Mouse (Mus musculus): Measurements from ENCODE around the gene Ddx60.

- TF ChIP-seq CTCF (IDR thresholded peaks at IDR 0.05; ENCODE audit: low read depth) (no peak), EP300 (optimal IDR thresholded peaks at IDR 0.05) (no peak)
These were observed 58.0 kb downstream of the Ddx60 start for GRCm38 (mm10) chr8:61985703-61986475.

Measured in stomach, postnatal 0 days (tissue).